Comparison of ENCODE assay signal across 19 mouse cellular contexts in genomic region chr2:133352800-133353199, GRCm38 (mm10).
"Had no signal": no experiment of that assay in that cellular context is flagged by ENCODE, and none has a peak within 500 bp of the region (broad histone marks: within the 10 kb centered on the region; RNA-seq: fewer than 3 reads in every experiment).

No protein-coding gene starts in this region.

- H3K4me3 ChIP-seq: liver, embryonic 12.5 days; lung, embryonic 15.5 days; midbrain, embryonic 10.5 days; midbrain, embryonic 12.5 days; myocyte; neural tube, embryonic 13.5 days; neural tube, embryonic 15.5 days had no signal

- H3K4me1 ChIP-seq: liver, embryonic 12.5 days; lung, embryonic 15.5 days; midbrain, embryonic 12.5 days; neural tube, embryonic 13.5 days; neural tube, embryonic 15.5 days had no signal

- H3K27me3 ChIP-seq: liver, embryonic 12.5 days; lung, embryonic 15.5 days; neural tube, embryonic 13.5 days; neural tube, embryonic 15.5 days had no signal

- DNase-seq: lung, postnatal 10 days; lung, postnatal 4 days; midbrain, embryonic 14.5 days; retina, postnatal 1 day; right cerebral cortex, adult 18-20 months; right cerebral cortex, postnatal 25 days; right cerebral cortex, postnatal 4 days; spleen, adult 18-20 months; thymus, adult 2 months; thymus, postnatal 36 days had no signal

- H3K27ac ChIP-seq: liver, embryonic 12.5 days; liver, embryonic 14.5 days; lung, embryonic 15.5 days; midbrain, embryonic 10.5 days; midbrain, embryonic 12.5 days; neural tube, embryonic 13.5 days; neural tube, embryonic 15.5 days had no signal

- ATAC-seq: liver, embryonic 12.5 days; midbrain, embryonic 16.5 days had no signal

- H3K9ac ChIP-seq: liver, embryonic 12.5 days; liver, embryonic 14.5 days; lung, embryonic 15.5 days; midbrain, embryonic 12.5 days; neural tube, embryonic 13.5 days; neural tube, embryonic 15.5 days had no signal

- H3K36me3 ChIP-seq: liver, embryonic 12.5 days; lung, embryonic 15.5 days; midbrain, embryonic 10.5 days; midbrain, embryonic 12.5 days; neural tube, embryonic 13.5 days; neural tube, embryonic 15.5 days had no signal

- H3K4me2 ChIP-seq: liver, embryonic 12.5 days; lung, embryonic 15.5 days; midbrain, embryonic 12.5 days; neural tube, embryonic 13.5 days; neural tube, embryonic 15.5 days had no signal

- H3K9me3 ChIP-seq: liver, embryonic 12.5 days; lung, embryonic 15.5 days; midbrain, embryonic 10.5 days; midbrain, embryonic 12.5 days; neural tube, embryonic 13.5 days; neural tube, embryonic 15.5 days had no signal
